Mouse (Mus musculus) kidney, postnatal 14 days (tissue): Measurements from ENCODE around the gene Gemin7.

Experiments
- DNase-seq: peaks from one replicate; pipeline ENCODE4 v3.0.0; 2022; ENCODE audit warnings: mixed read lengths

Gemin7 gene

DNA sequence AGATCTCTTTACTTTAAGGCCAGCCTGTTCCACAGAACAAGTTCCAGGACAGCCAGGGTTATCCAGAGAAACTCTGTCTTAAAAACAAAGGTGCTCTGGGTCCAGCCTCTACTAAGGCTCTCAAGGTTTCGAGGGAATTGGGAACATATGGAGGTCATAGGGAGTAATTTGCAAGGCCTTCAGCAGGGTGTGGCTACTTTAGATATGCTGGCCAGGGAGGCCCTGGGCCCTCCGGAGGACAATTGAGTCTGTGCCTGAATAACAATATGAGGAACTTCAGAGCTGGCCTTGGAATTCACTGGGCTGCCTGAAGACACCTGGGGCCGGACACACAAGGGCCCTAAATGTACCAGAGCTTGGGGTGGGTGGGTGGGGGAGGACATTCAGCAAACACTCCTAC, 1.8 kb downstream of the Gemin7 start:
- no peak for DNase-seq

DNA sequence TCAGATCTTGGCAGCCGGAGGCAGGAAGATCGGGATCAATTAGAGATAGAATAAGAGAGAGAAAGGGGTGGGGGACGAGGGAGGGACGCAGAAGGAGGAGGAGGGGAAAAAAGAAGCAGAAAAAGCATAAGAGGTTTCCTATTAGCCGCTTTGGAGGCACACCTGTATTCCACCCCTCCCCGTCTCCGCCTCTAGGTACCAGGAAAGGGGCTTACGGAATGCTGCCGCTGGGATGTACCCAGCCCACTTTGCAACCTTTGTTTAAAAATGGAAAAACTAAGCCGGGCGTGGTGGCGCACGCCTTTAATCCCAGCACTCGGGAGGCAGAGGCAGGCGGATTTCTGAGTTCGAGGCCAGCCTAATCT, 3.6 kb downstream of the Gemin7 start:
- DNase-seq = no peak

GRCm38 (mm10) chr7:19572926-19573775, 4.2 kb downstream of the Gemin7 start:
- DNase-seq = peak; percentile 87

DNA sequence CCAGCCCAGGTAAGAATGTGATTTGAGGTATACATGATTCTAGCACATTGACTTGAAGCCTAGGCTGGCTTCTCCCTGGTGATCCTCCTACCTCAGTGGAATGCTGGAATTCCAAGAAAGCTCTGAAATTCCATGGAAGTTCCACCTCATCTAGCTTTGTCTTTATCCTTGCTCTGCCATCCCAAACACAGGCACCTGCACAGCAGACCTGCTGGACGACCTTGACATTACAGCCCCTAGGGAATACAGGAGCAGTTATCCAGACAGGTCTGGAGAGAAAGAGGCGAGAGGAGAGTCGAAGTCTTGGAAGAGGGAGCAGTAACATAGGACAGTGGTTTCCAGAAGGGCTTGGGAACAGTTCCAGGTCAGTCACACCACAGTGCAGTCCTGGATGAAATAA, 7.7 kb downstream of the Gemin7 start:
- no peak for DNase-seq

GRCm38 (mm10) chr7:19567426-19567825, 10.0 kb downstream of the Gemin7 start:
- DNase-seq = peak; percentile 68

GRCm38 (mm10) chr7:19565803-19566202, 11.6 kb downstream of the Gemin7 start:
- DNase-seq = no peak

GRCm38 (mm10) chr7:19564455-19564854, 12.9 kb downstream of the Gemin7 start:
- DNase-seq = no peak

GRCm38 (mm10) chr7:19563884-19564283, 13.5 kb downstream of the Gemin7 start:
- no peak for DNase-seq

- DNase-seq = peak; percentile 68
Measured at GRCm38 (mm10) chr7:19562643-19563410, 14.6 kb downstream of the Gemin7 start, which contains the start of gene Ppp1r37. Ppp1r37 (minus strand) TSS chr7:19563076.

GRCm38 (mm10) chr7:19561765-19562642, 15.4 kb downstream of the Gemin7 start:
- DNase-seq = peak; percentile 95

- no peak for DNase-seq
Measured at GRCm38 (mm10) chr7:19561431-19561764, 16.0 kb downstream of the Gemin7 start.

DNA sequence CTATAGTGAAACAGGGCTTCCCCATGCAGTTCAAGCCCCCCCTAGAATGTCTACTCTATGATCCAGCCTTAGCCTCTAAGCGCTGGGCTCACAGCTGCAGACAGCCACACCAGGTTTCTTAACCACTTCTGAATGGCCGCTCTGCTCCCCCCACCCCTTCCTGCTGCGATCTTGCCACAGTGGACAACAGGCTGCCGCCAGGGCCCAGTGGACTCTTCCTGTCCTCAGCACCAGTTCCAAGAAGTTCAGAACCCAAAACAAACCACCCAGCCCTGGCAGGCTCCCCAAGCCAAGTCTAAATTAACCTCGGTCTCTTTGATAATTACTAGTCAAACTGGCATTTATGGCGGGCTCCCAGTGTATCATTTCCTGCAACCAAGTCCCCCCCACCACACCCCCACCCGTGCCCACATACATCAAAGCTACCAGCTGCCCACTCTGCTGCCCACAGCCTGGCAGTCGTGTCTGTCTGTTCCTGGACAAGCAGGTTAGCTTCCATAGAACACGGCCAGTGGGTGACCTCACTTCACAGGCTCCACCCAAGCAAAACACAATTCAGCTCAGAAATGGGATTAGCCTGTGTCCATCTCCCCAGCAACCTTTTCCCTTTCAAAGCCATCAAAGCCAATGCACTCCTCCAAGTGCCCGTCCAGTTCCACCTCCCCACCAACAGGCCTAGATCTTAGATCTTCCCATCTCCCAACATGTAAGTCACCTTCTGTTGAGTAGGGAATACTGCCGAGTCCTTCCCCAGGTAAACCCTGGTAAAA, 16.7 kb downstream of the Gemin7 start:
- DNase-seq = peak; percentile 35

DNA sequence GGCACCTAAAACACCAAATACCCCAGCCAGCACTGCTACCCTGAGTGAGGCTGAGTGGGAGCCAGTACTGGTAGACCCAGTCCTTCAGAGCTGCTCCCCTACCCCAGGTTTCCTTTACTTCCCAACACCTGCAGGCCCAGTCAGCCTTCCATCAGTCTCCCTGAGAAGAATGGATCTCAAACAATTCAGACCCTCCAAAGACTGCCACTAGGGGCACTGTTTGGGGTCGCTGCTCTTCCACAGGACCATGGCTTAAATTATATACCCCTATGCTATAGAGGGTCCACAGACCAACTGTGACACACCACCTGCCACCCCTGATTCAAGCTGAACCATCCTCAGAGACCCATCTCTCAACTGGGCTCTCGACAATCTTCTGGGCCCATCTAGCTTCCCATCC, 18.4 kb downstream of the Gemin7 start:
- DNase-seq = no peak

DNA sequence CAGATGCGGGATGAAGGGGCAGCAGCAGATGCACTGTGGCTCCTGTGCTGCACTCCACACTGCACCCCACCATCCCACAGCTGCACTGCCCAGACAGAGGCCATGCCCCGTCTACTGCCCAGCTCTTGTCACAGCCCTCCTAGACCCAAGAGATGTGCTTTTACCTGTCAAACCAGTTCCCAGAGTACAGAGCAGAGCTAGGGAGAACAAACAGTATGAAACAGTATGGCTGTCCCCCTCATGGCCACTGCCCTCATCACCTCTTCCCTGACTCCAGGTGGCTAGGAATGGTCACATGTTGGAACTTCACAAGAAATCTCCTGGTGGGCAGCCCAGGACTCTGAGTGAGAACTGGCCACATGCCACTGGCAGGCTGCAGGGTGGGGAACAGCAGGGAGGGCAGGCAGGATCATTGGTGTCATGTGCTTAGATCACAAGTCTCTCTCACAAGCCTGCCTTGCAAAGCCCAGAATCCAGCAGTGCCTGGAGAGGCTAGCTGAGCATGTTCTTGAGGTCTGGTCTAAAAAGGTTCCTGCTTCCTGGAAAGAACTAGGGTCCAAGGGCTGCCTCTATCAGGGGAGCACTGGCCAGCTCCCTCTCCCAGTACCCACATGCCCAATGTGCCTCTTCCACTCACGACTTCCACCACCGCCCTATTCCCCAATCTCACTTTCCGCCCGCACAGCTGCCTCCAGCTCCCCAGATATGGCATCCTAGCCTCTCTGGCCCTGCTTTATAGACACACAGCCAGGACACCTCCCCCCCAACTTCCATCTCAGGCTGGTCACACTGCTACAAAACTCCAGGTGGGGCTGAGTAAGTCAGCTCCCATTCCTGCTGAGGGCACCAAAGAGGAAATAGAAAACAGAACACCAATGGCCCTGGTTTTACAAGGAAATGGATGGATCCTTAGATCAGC, 19.2 kb downstream of the Gemin7 start:
- peak; percentile 22 for DNase-seq

DNA sequence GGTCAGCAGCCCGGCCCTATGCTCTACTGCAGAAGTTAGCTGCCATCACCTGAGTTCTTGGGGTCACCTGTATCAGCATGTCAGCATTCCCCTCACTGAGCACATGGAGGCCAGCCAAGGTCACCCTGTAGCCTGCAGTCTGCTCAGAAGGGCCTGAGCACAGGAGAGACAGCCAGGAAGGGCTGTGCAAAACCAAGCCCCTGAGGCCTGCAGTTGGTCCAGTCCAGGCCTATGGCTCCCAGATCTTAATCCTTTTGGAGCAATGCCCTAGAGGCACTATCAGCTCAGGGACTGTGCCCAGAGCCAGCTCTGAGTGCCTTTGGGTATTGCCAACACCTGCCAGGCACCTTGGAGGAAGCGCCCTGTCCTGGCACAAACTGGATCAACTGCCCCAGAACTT, 20.3 kb downstream of the Gemin7 start:
- peak; percentile 52 for DNase-seq

GRCm38 (mm10) chr7:19554168-19554567, 23.2 kb downstream of the Gemin7 start:
- DNase-seq = no peak

GRCm38 (mm10) chr7:19552443-19552842, 25.0 kb downstream of the Gemin7 start:
- DNase-seq = no peak

DNA sequence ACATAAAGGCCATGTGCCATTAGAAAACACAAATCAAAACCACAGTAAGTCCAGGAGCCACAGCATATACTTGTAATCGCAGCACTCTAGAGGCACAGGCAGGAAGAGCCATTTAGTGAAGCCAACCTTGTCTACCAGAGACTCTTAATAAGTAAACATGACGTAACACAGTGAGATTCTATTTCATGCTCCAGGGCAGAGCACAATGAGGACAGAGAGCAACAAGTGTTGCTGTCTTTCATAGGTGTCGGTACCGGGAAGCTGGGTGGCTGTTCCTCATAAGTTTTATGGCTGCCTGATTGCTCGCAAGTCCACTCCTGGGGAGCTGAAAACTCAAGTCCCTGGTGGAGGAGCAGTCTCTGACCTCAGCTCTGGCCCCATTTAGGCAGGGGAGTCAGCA, 25.8 kb downstream of the Gemin7 start:
- no peak for DNase-seq

GRCm38 (mm10) chr7:19549394-19549793, 28.0 kb downstream of the Gemin7 start:
- no peak for DNase-seq

- no peak for DNase-seq
Measured at GRCm38 (mm10) chr7:19547344-19547969, 29.9 kb downstream of the Gemin7 start.

GRCm38 (mm10) chr7:19546007-19546406, 31.4 kb downstream of the Gemin7 start:
- DNase-seq = no peak
